Mouse (Mus musculus): Measurements from ENCODE around the gene Zswim3. TPM values are rescaled to one million over a fixed set of nuclear protein-coding genes. Genes with fewer than 3 reads are reported as not detected.

Gene Zswim3
- 1.6 and 1.9 TPM in 2 replicates for polyA plus RNA-seq (2012; ENCODE audit: low replicate concordance)

GRCm38 (mm10) chr2:164804533-164805331 lies at the start of gene Zswim3, which contains the start of gene Acot8:
Gene Zswim3, plus strand, starts transcription at chr2:164805098.
Gene Acot8, minus strand, starts transcription at chr2:164804882.

GRCm38 (mm10) chr2:164769258-164770037 lies 35.5 kb upstream of the Zswim3 start, which contains the start of gene Ube2c:
Gene Ube2c, plus strand, starts transcription at chr2:164769898.

GRCm38 (mm10) chr2:164779481-164780086 lies 25.3 kb upstream of the Zswim3 start, which contains the start of gene Tnnc2:
Gene Tnnc2, minus strand, starts transcription at chr2:164779967.

GRCm38 (mm10) chr2:164785481-164786387 lies 19.2 kb upstream of the Zswim3 start, which contains the start of gene Snx21:
Gene Snx21, plus strand, starts transcription at chr2:164785823.

GRCm38 (mm10) chr2:164822636-164823165 lies 17.8 kb downstream of the Zswim3 start, which contains the start of gene Zswim1:
Gene Zswim1, plus strand, starts transcription at chr2:164822686.

GRCm38 (mm10) chr2:164828437-164828836 lies 23.5 kb downstream of the Zswim3 start, which contains the start of gene Spata25:
Gene Spata25, minus strand, starts transcription at chr2:164828537.

GRCm38 (mm10) chr2:164832748-164833301 lies 27.9 kb downstream of the Zswim3 start, which contains the start of gene Ctsa:
Gene Ctsa, plus strand, starts transcription at chr2:164832873.

GRCm38 (mm10) chr2:164833314-164833959 lies 28.5 kb downstream of the Zswim3 start, which contains the start of gene Neurl2:
Gene Neurl2, minus strand, starts transcription at chr2:164833456.

GRCm38 (mm10) chr2:164857101-164857821 lies 52.4 kb downstream of the Zswim3 start, which contains the start of gene Pltp:
Gene Pltp, minus strand, starts transcription at chr2:164857711.

Other genes with a start within 250 kb of the Zswim3 start
- not detected in 2 replicates for gene Wfdc2, start 242.7 kb upstream of the Zswim3 start, polyA plus RNA-seq (2012; ENCODE audit: low replicate concordance)
- not detected in 2 replicates for gene Spint3, start 231.6 kb upstream of the Zswim3 start, polyA plus RNA-seq (2012; ENCODE audit: low replicate concordance)
- gene Wfdc6a, start 219.7 kb upstream of the Zswim3 start, polyA plus RNA-seq (2012; ENCODE audit: low replicate concordance), result not detected in 2 replicates
- gene Eppin, start 211.5 kb upstream of the Zswim3 start, polyA plus RNA-seq (2012; ENCODE audit: low replicate concordance), result not detected in 2 replicates
- not detected in 2 replicates for gene Wfdc6b, start 191.6 kb upstream of the Zswim3 start, polyA plus RNA-seq (2012; ENCODE audit: low replicate concordance)
- 0.04 TPM in 1 of 2 replicates, not detected in the other for gene Wfdc8, start 191.5 kb upstream of the Zswim3 start, polyA plus RNA-seq (2012; ENCODE audit: low replicate concordance)
- not detected in 2 replicates for gene Wfdc16, start 166.3 kb upstream of the Zswim3 start, polyA plus RNA-seq (2012; ENCODE audit: low replicate concordance)
- gene Wfdc10, start 149.1 kb upstream of the Zswim3 start, polyA plus RNA-seq (2012; ENCODE audit: low replicate concordance), result not detected in 2 replicates
- gene Wfdc9, start 148.5 kb upstream of the Zswim3 start, polyA plus RNA-seq (2012; ENCODE audit: low replicate concordance), result not detected in 2 replicates
- not detected in 2 replicates for gene Wfdc11, start 131.0 kb upstream of the Zswim3 start, polyA plus RNA-seq (2012; ENCODE audit: low replicate concordance)
- not detected in 2 replicates for gene Wfdc13, start 120.0 kb upstream of the Zswim3 start, polyA plus RNA-seq (2012; ENCODE audit: low replicate concordance)
- gene Spint4, start 106.6 kb upstream of the Zswim3 start, polyA plus RNA-seq (2012; ENCODE audit: low replicate concordance), result not detected in 2 replicates
- not detected in 2 replicates for gene Spint5, start 89.8 kb upstream of the Zswim3 start, polyA plus RNA-seq (2012; ENCODE audit: low replicate concordance)
- gene Wfdc3, start 59.2 kb upstream of the Zswim3 start, polyA plus RNA-seq (2012; ENCODE audit: low replicate concordance), result not detected in 2 replicates
- gene Dnttip1, start 59.1 kb upstream of the Zswim3 start, polyA plus RNA-seq (2012; ENCODE audit: low replicate concordance), result 50.1 and 129 TPM in 2 replicates
- gene Ube2c, start 35.2 kb upstream of the Zswim3 start, polyA plus RNA-seq (2012; ENCODE audit: low replicate concordance), result 21.9 and 41.7 TPM in 2 replicates
- gene Tnnc2, start 25.1 kb upstream of the Zswim3 start, polyA plus RNA-seq (2012; ENCODE audit: low replicate concordance), result 0.18 TPM in 1 of 2 replicates, not detected in the other
- 6.8 and 12.4 TPM in 2 replicates for gene Snx21, start 19.3 kb upstream of the Zswim3 start, polyA plus RNA-seq (2012; ENCODE audit: low replicate concordance)
- 16.4 and 60.9 TPM in 2 replicates for gene Acot8, start 216 bp upstream of the Zswim3 start, polyA plus RNA-seq (2012; ENCODE audit: low replicate concordance)
- gene Zswim1, start 17.6 kb downstream of the Zswim3 start, polyA plus RNA-seq (2012; ENCODE audit: low replicate concordance), result 23.3 and 24.2 TPM in 2 replicates
- gene Spata25, start 23.4 kb downstream of the Zswim3 start, polyA plus RNA-seq (2012; ENCODE audit: low replicate concordance), result 0.93 TPM in 1 of 2 replicates, not detected in the other
- 86.1 and 549 TPM in 2 replicates for gene Ctsa, start 27.8 kb downstream of the Zswim3 start, polyA plus RNA-seq (2012; ENCODE audit: low replicate concordance)
- gene Neurl2, start 28.4 kb downstream of the Zswim3 start, polyA plus RNA-seq (2012; ENCODE audit: low replicate concordance), result 11.3 and 15.6 TPM in 2 replicates
- 47.5 and 54.7 TPM in 2 replicates for gene Pltp, start 52.6 kb downstream of the Zswim3 start, polyA plus RNA-seq (2012; ENCODE audit: low replicate concordance)
- gene Pcif1, start 74.2 kb downstream of the Zswim3 start, polyA plus RNA-seq (2012; ENCODE audit: low replicate concordance), result 102 and 104 TPM in 2 replicates
- gene Zfp335, start 106.7 kb downstream of the Zswim3 start, polyA plus RNA-seq (2012; ENCODE audit: low replicate concordance), result 53.1 and 93.7 TPM in 2 replicates
- gene Mmp9, start 135.7 kb downstream of the Zswim3 start, polyA plus RNA-seq (2012; ENCODE audit: low replicate concordance), result 36.0 and 103 TPM in 2 replicates
- 0.58 and 2.7 TPM in 2 replicates for gene Slc12a5, start 155.7 kb downstream of the Zswim3 start, polyA plus RNA-seq (2012; ENCODE audit: low replicate concordance)
- gene Ncoa5, start 229.8 kb downstream of the Zswim3 start, polyA plus RNA-seq (2012; ENCODE audit: low replicate concordance), result 46.9 and 49.3 TPM in 2 replicates